Mouse (Mus musculus): ENCODE data around the gene Tada3. TPM values are rescaled to one million over a fixed set of nuclear protein-coding genes. Genes with fewer than 3 reads are reported as not detected.

Gene Tada3
- polyA plus RNA-seq, 1 experiment: 31.6 TPM

DNA sequence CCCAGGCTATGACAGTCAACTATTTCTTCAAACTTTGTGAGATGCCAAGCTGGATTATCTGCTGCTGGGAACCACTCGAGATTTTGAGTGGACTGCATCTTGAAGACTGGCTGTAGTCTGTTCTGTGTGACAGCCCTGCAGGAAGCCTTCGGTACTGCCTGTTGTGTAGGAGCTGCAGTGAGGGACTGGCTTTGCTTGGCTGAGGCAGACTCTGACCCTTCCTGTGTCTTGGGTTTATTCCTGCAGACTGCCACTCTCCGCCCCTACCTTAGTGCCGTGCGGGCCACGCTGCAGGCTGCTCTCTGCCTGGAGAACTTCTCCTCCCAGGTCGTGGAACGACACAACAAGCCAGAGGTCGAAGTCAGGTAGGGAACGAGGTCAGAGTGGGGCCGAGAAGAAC, 2.8 kb upstream of the Tada3 start:
- no peak for TF ChIP-seq POLR2A (IDR thresholded peaks at IDR 0.05; ENCODE audit: control insufficient read depth, extremely low read depth, insufficient read depth, low read length, poor library complexity)
- 0 out of 2 replicates have a peak, but pooled peaks have one; percentile 13 for TF ChIP-seq CTCF (IDR thresholded peaks at IDR 0.05; ENCODE audit: borderline replicate concordance, control insufficient read depth, extremely low read depth, insufficient read depth, low read length, poor library complexity)
- H3K27ac ChIP-seq (ENCODE audit: control insufficient read depth, insufficient read depth, low read length): no peak overlapping the region
- no peak overlapping the region for H3K4me3 ChIP-seq (ENCODE audit: control insufficient read depth, insufficient read depth, low read length)
- WGBS: 97% methylated on average over 11 of the region's 11 CpGs
- DNase-seq: no peak
- H3K36me3 ChIP-seq (ENCODE audit: control insufficient read depth, insufficient read depth, low read length): peaks cover 51% of the 10 kb centered on the region
- no peaks in the 10 kb centered on the region for H3K27me3 ChIP-seq (ENCODE audit: control insufficient read depth, insufficient read depth, low read length)
- H3K4me1 ChIP-seq (replicated peaks; ENCODE audit: control insufficient read depth, insufficient read depth, low read length): peaks cover 5% of the 10 kb centered on the region; the same call in 1 of the 2 replicates

DNA sequence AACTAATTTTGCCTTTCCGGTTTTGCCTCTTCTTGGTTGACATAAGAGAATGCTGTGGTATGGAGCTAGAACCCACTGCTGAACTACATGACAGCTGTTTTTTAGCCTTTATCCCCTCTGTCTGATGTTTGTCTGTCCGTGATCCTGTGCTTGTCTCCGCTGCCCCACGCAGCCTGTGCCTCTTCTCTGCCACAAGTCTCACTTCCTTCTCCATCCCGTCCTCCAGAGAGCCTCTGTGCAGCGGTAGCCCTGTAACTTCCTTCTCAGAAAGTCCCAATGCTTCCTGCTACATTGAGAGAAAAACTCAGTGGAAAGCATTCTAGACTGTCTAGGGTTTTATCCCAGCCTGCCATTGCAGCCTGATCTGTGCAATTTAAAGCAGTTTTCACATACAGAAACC, 1.6 kb upstream of the Tada3 start:
- peaks cover 42% of the 10 kb centered on the region for H3K36me3 ChIP-seq (ENCODE audit: control insufficient read depth, insufficient read depth, low read length)

DNA sequence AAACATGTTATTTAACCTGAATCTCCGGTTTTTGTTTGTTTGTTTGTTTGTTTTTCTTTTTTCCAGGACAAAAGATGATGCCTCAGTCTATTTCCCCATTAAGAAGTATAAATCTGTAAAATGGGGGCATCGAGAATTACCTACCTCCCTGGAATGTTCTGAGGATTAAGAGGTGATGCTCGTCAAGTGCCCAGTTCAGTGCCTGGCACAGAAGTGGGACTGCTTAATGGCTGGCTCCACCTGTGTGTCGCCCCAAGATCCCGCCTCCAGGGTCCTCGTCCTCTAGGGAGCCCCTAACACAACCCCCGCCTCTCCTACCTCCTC, 549 bp downstream of the Tada3 start:
- Histone ChIP-seq H3K36me3 (ENCODE audit: control insufficient read depth, insufficient read depth, low read length) (peaks cover 30% of the 10 kb centered on the region), H3K27ac (ENCODE audit: control insufficient read depth, insufficient read depth, low read length) (no peak overlapping the region), H3K4me3 (ENCODE audit: control insufficient read depth, insufficient read depth, low read length) (peak overlapping the region; percentile 97), H3K4me1 (replicated peaks; ENCODE audit: control insufficient read depth, insufficient read depth, low read length) (peaks cover 5% of the 10 kb centered on the region; the same call in 1 of the 2 replicates), H3K27me3 (ENCODE audit: control insufficient read depth, insufficient read depth, low read length) (no peaks in the 10 kb centered on the region)
- 4% methylated on average over 7 of the region's 7 CpGs for WGBS
- no peak for TF ChIP-seq POLR2A (IDR thresholded peaks at IDR 0.05; ENCODE audit: control insufficient read depth, extremely low read depth, insufficient read depth, low read length, poor library complexity)
- TF ChIP-seq CTCF (IDR thresholded peaks at IDR 0.05; ENCODE audit: borderline replicate concordance, control insufficient read depth, extremely low read depth, insufficient read depth, low read length, poor library complexity): no peak
- no peak for DNase-seq

More for the DNA sequence above, 1.6 kb upstream of the Tada3 start:
- no peaks in the 10 kb centered on the region for H3K27me3 ChIP-seq (ENCODE audit: control insufficient read depth, insufficient read depth, low read length)
- DNase-seq: no peak
- no peak overlapping the region for H3K27ac ChIP-seq (ENCODE audit: control insufficient read depth, insufficient read depth, low read length)
- H3K4me1 ChIP-seq (replicated peaks; ENCODE audit: control insufficient read depth, insufficient read depth, low read length): peaks cover 5% of the 10 kb centered on the region; the same call in 1 of the 2 replicates
- TF ChIP-seq CTCF (IDR thresholded peaks at IDR 0.05; ENCODE audit: borderline replicate concordance, control insufficient read depth, extremely low read depth, insufficient read depth, low read length, poor library complexity): no peak
- TF ChIP-seq POLR2A (IDR thresholded peaks at IDR 0.05; ENCODE audit: control insufficient read depth, extremely low read depth, insufficient read depth, low read length, poor library complexity): no peak
- H3K4me3 ChIP-seq (ENCODE audit: control insufficient read depth, insufficient read depth, low read length): peak overlapping the region; percentile 35
- 3% methylated on average over 6 of the region's 6 CpGs for WGBS

DNA sequence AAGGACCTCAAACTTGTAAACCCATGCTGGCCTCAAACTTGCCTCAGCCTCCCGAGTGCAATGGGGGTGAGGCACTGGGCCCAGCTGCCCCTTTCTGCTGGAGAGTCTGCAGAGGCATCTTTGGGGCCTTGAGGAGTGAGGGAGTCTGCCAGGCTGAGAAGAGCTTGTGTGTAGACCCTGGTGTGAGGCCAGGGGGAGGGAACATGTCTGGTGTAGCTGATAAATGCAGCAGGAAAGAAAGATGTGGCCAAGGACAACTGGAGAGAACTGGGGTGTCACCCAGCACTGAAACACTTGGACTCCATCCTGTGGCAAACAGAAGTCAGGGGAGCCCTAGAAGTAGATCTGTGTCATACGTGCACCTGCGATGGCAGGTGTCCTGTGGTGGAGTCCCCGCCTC, 4.2 kb downstream of the Tada3 start:
- TF ChIP-seq POLR2A (IDR thresholded peaks at IDR 0.05; ENCODE audit: control insufficient read depth, extremely low read depth, insufficient read depth, low read length, poor library complexity) (no peak), CTCF (IDR thresholded peaks at IDR 0.05; ENCODE audit: borderline replicate concordance, control insufficient read depth, extremely low read depth, insufficient read depth, low read length, poor library complexity) (no peak)
- peaks cover 34% of the 10 kb centered on the region for H3K36me3 ChIP-seq (ENCODE audit: control insufficient read depth, insufficient read depth, low read length)
- no peaks in the 10 kb centered on the region for H3K27me3 ChIP-seq (ENCODE audit: control insufficient read depth, insufficient read depth, low read length)
- no peaks in the 10 kb centered on the region for H3K4me1 ChIP-seq (replicated peaks; ENCODE audit: control insufficient read depth, insufficient read depth, low read length)
- H3K4me3 ChIP-seq (ENCODE audit: control insufficient read depth, insufficient read depth, low read length): no peak overlapping the region
- WGBS: 92% methylated on average over 4 of the region's 4 CpGs
- DNase-seq: no peak
- no peak overlapping the region for H3K27ac ChIP-seq (ENCODE audit: control insufficient read depth, insufficient read depth, low read length)

DNA sequence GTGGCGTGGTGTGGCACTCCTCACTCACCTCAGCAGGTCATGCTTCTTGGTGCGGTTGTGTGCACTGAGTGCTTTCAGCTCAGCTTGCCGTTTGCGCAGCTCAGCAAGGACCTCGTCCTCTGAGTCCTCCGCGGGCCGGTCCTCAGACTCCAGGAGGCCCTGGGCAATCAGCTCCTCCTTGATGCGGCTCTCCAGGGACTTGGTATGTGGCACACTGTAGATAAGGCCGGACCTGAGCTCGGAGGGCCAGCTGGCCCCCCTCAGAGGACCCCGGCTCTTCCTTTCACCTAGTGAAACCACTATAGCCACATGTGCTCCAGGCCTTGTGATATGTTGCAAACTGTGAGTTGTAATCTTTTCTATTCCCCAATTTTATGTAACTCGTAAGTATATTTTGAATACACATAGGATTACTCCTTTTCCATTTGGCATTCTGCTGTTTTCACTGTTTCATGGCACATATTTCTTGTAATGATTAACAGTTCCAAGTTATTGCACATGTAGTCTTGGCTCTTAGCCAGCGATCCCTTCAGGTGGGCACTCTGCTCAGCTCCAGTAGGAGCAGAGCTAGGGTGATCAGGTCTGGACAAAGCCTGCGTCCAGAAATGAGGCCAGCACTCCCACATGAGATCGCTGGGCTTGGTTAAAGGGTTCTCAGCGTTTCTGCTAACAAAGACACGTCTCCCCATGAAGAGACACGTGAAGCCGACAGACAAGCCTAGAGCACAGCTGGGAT, 7.3 kb downstream of the Tada3 start:
- TF ChIP-seq CTCF (IDR thresholded peaks at IDR 0.05; ENCODE audit: borderline replicate concordance, control insufficient read depth, extremely low read depth, insufficient read depth, low read length, poor library complexity) (no peak), POLR2A (IDR thresholded peaks at IDR 0.05; ENCODE audit: control insufficient read depth, extremely low read depth, insufficient read depth, low read length, poor library complexity) (no peak)
- 98% methylated on average over 20 of the region's 20 CpGs for WGBS
- peaks cover 34% of the 10 kb centered on the region for H3K36me3 ChIP-seq (ENCODE audit: control insufficient read depth, insufficient read depth, low read length)

DNA sequence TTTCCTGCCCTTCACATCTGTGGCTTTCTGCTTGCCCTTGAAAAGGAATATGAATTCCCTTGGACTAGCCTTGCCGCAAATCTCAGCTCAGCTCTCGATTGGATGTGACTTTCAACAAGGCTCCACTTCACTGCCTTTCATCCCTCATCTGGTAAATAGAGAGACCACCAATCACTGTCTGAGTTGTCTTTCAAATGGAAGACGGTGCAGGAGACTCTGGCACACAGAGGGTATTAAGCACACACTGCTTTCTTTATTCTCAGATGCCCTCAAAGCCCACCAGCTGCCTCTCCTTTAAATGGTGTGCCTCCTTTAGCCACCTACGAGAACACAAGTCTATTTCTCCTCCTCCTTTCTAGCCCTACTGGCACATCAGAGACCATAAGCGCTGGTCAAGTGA, 9.1 kb downstream of the Tada3 start:
- no peak for DNase-seq
- no peak overlapping the region for H3K27ac ChIP-seq (ENCODE audit: control insufficient read depth, insufficient read depth, low read length)
- no peak for TF ChIP-seq POLR2A (IDR thresholded peaks at IDR 0.05; ENCODE audit: control insufficient read depth, extremely low read depth, insufficient read depth, low read length, poor library complexity)
- no peak for TF ChIP-seq CTCF (IDR thresholded peaks at IDR 0.05; ENCODE audit: borderline replicate concordance, control insufficient read depth, extremely low read depth, insufficient read depth, low read length, poor library complexity)
- no peaks in the 10 kb centered on the region for H3K4me1 ChIP-seq (replicated peaks; ENCODE audit: control insufficient read depth, insufficient read depth, low read length)
- 97% methylated on average over 5 of the region's 5 CpGs for WGBS
- H3K36me3 ChIP-seq (ENCODE audit: control insufficient read depth, insufficient read depth, low read length): peaks cover 27% of the 10 kb centered on the region
- no peak overlapping the region for H3K4me3 ChIP-seq (ENCODE audit: control insufficient read depth, insufficient read depth, low read length)
- no peaks in the 10 kb centered on the region for H3K27me3 ChIP-seq (ENCODE audit: control insufficient read depth, insufficient read depth, low read length)

More for the DNA sequence above, 7.3 kb downstream of the Tada3 start:
- Histone ChIP-seq H3K27ac (ENCODE audit: control insufficient read depth, insufficient read depth, low read length) (no peak overlapping the region), H3K4me3 (ENCODE audit: control insufficient read depth, insufficient read depth, low read length) (no peak overlapping the region), H3K27me3 (ENCODE audit: control insufficient read depth, insufficient read depth, low read length) (no peaks in the 10 kb centered on the region), H3K4me1 (replicated peaks; ENCODE audit: control insufficient read depth, insufficient read depth, low read length) (no peaks in the 10 kb centered on the region)
- no peak for DNase-seq
